Mouse (Mus musculus): ENCODE data around the gene Senp6. TPM values are rescaled to one million over a fixed set of nuclear protein-coding genes. Genes with fewer than 3 reads are reported as not detected.

The Senp6 gene
- polyA plus RNA-seq, 1 experiment from 2014 or later = 78.7 TPM

Other genes with a start within 250 kb of the Senp6 start
- 10.9 and 12.7 TPM in 2 replicates for gene Filip1, start 54.1 kb upstream of the Senp6 start, polyA plus RNA-seq (2014; fragmentation: Nextera tagmentation; extraction: Ambion mirVana)
- gene Myo6, start 98.1 kb downstream of the Senp6 start, polyA plus RNA-seq (2014; fragmentation: Nextera tagmentation; extraction: Ambion mirVana) = 50.6 and 54.9 TPM in 2 replicates

Data from stomach, embryonic 14.5 days (tissue).